Mouse (Mus musculus): ENCODE results near the gene Ccl17. TPM values are rescaled to one million over a fixed set of nuclear protein-coding genes. Genes with fewer than 3 reads are reported as not detected.

Ccl17 gene
- 0.31 TPM in 1 of 2 replicates, not detected in the other for polyA plus RNA-seq (2015; fragmentation: Nextera tagmentation; extraction: Ambion mirVana)

DNA sequence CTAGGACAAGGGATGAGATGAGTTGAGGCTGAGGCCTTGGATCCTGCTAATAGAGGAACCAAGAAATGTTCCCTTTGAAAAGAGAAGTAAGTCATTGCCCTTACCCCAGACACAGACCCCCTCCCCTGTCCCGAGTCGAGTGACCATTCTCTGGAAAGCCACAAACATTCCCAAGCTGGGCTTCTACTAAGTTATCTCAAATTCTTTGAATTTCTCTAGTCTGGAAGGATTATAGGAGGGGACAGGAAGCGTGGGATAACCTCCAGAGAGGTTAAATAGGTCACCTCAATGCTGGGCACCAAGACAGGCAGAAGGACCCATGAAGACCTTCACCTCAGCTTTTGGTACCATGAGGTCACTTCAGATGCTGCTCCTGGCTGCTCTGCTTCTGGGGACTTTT lies at the start of gene Ccl17:
Ccl17 (plus strand) TSS at position 301 of the 400 bp plus-strand sequence.
- WGBS (ENCODE audit: insufficient replicate concordance) = 39% methylated on average over 3 of the region's 3 CpGs
- TF ChIP-seq EP300 (IDR thresholded peaks at IDR 0.05; ENCODE audit: low read depth) (no peak), CTCF (IDR thresholded peaks at IDR 0.05; ENCODE audit: low read depth) (no peak)
- H3K36me3 ChIP-seq (replicated peaks; ENCODE audit: insufficient read depth, low read length) = no peaks in the 10 kb centered on the region
- no peaks in the 10 kb centered on the region for H3K27me3 ChIP-seq (ENCODE audit: insufficient read depth, low read length)
- DNase-seq (no peak), ATAC-seq (no peak)
- H3K9me3 ChIP-seq (ENCODE audit: low read length) = no peaks in the 10 kb centered on the region
- H3K27ac ChIP-seq (ENCODE audit: low read depth) = no peak within 1 kb of the TSS
- 0 out of 2 replicates have a peak, but pooled peaks cover 2% of the 10 kb centered on the region for H3K4me1 ChIP-seq (ENCODE audit: insufficient read depth)
- H3K9ac ChIP-seq (replicated peaks) = no peak within 1 kb of the TSS
- H3K4me3 ChIP-seq (ENCODE audit: low read depth, low read length) = no peak within 1 kb of the TSS
- no peak within 1 kb of the TSS for H3K4me2 ChIP-seq (ENCODE audit: low read depth, low read length)

GRCm38 (mm10) chr8:94767035-94767434 lies 43.2 kb upstream of the Ccl17 start:
- DNase-seq (no peak), ATAC-seq (no peak)
- Histone ChIP-seq H3K36me3 (replicated peaks; ENCODE audit: insufficient read depth, low read length) (no peaks in the 10 kb centered on the region), H3K4me2 (ENCODE audit: low read depth, low read length) (no peak overlapping the region), H3K4me1 (ENCODE audit: insufficient read depth) (peaks cover 8% of the 10 kb centered on the region), H3K4me3 (ENCODE audit: low read depth, low read length) (no peak overlapping the region), H3K27ac (ENCODE audit: low read depth) (no peak overlapping the region), H3K27me3 (ENCODE audit: insufficient read depth, low read length) (peaks cover 26% of the 10 kb centered on the region), H3K9me3 (ENCODE audit: low read length) (no peaks in the 10 kb centered on the region), H3K9ac (replicated peaks) (no peak overlapping the region)
- 62% methylated on average over 9 of the region's 9 CpGs for WGBS (ENCODE audit: insufficient replicate concordance)
- TF ChIP-seq EP300 (IDR thresholded peaks at IDR 0.05; ENCODE audit: low read depth) (peak; percentile 33; the same call in 1 of the 2 replicates), CTCF (IDR thresholded peaks at IDR 0.05; ENCODE audit: low read depth) (no peak)

GRCm38 (mm10) chr8:94770945-94771344 lies 39.3 kb upstream of the Ccl17 start:
- Histone ChIP-seq H3K4me3 (ENCODE audit: low read depth, low read length) (no peak overlapping the region), H3K36me3 (replicated peaks; ENCODE audit: insufficient read depth, low read length) (no peaks in the 10 kb centered on the region), H3K4me2 (ENCODE audit: low read depth, low read length) (no peak overlapping the region), H3K27ac (ENCODE audit: low read depth) (no peak overlapping the region), H3K27me3 (ENCODE audit: insufficient read depth, low read length) (peaks cover 62% of the 10 kb centered on the region), H3K9me3 (ENCODE audit: low read length) (no peaks in the 10 kb centered on the region), H3K4me1 (ENCODE audit: insufficient read depth) (peaks cover 14% of the 10 kb centered on the region), H3K9ac (replicated peaks) (no peak overlapping the region)
- TF ChIP-seq EP300 (IDR thresholded peaks at IDR 0.05; ENCODE audit: low read depth) (peak; percentile 61), CTCF (IDR thresholded peaks at IDR 0.05; ENCODE audit: low read depth) (no peak)
- 43% methylated on average over 6 of the region's 6 CpGs for WGBS (ENCODE audit: insufficient replicate concordance)
- ATAC-seq = peak; percentile 51; the same call in 1 of the 2 replicates
- DNase-seq = no peak

DNA sequence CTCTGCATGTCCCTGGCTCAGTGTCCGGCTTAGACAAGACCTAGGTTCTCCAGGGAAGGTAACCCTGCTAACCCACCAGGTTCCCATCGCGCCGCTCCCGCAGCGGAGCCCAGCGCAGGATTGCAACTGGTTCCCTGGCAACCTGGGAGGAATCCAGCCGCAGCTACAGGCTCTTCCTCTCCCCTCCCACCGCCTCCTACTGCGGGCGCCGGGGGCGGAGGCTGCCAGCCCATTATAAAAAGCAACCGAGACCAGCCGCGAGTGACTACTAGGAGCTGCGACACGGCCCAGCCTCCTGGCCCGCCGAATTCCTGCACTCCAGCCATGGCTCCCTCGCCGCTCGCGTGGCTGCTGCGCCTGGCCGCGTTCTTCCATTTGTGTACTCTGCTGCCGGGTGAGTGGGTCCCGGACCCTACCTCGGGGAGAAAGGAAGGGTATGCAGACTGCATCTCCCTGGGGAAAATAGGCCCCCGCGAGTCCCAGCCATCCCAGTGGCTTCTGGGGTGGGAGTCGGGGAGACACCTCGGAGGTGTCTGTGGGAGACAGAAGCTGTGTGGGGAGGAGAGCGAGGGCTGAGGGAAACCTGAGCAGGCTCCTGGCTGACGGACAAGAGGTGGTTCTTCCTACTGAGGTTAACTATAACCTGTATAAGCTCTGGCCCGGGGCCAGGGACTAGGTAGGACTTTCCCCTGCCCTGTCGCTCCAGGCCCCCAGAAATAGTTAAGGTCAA lies 38.1 kb upstream of the Ccl17 start, which contains the start of gene Cx3cl1:
Cx3cl1 (plus strand) TSS at position 69 of the 730 bp plus-strand sequence.
- Histone ChIP-seq H3K9ac (replicated peaks) (peak within 1 kb of the TSS; percentile 44), H3K27ac (ENCODE audit: low read depth) (no peak within 1 kb of the TSS), H3K4me2 (ENCODE audit: low read depth, low read length) (peak within 1 kb of the TSS; percentile 74), H3K4me1 (ENCODE audit: insufficient read depth) (peaks cover 14% of the 10 kb centered on the region), H3K9me3 (ENCODE audit: low read length) (no peaks in the 10 kb centered on the region), H3K4me3 (ENCODE audit: low read depth, low read length) (peak within 1 kb of the TSS; percentile 40), H3K27me3 (ENCODE audit: insufficient read depth, low read length) (peaks cover 66% of the 10 kb centered on the region), H3K36me3 (replicated peaks; ENCODE audit: insufficient read depth, low read length) (no peaks in the 10 kb centered on the region)
- no peak for TF ChIP-seq CTCF (IDR thresholded peaks at IDR 0.05; ENCODE audit: low read depth)
- no peak for TF ChIP-seq EP300 (IDR thresholded peaks at IDR 0.05; ENCODE audit: low read depth)
- DNase-seq = peak; percentile 54
- 2% methylated on average over 38 of the region's 38 CpGs for WGBS (ENCODE audit: insufficient replicate concordance)
- ATAC-seq = peak; percentile 56

- Histone ChIP-seq H3K4me2 (ENCODE audit: low read depth, low read length) (no peak overlapping the region), H3K36me3 (replicated peaks; ENCODE audit: insufficient read depth, low read length) (no peaks in the 10 kb centered on the region), H3K9me3 (ENCODE audit: low read length) (no peaks in the 10 kb centered on the region), H3K27ac (ENCODE audit: low read depth) (no peak overlapping the region), H3K4me3 (ENCODE audit: low read depth, low read length) (no peak overlapping the region), H3K4me1 (ENCODE audit: insufficient read depth) (peaks cover 15% of the 10 kb centered on the region), H3K9ac (replicated peaks) (no peak overlapping the region), H3K27me3 (ENCODE audit: insufficient read depth, low read length) (peaks cover 66% of the 10 kb centered on the region)
- TF ChIP-seq CTCF (IDR thresholded peaks at IDR 0.05; ENCODE audit: low read depth) (no peak), EP300 (IDR thresholded peaks at IDR 0.05; ENCODE audit: low read depth) (no peak)
- WGBS (ENCODE audit: insufficient replicate concordance) = 65% methylated on average over 6 of the region's 6 CpGs
- ATAC-seq (no peak), DNase-seq (no peak)
Observed at GRCm38 (mm10) chr8:94773048-94773447, 37.2 kb upstream of the Ccl17 start.

DNA sequence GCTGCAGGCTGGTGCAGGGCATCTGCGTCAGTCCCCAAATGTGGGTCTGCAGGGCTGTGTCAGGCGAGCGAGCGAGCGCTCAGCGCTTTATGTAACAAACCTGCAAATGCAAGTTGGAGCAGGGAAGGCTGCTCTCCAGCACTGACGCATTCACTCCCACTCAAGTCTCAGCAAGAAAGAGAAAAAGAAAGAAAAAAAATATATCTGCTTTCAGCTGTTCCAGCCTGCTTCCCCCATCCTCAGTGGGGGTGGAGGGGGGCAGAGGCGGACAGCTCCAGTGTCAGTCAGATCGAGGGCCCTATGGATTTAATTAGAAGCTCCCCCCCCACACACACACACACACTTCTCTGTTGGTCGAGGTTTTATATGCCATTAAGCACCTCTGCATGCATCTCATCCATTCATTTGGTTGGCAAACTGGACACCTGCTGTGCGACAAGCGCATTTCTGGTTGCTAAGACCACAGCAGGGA lies 36.5 kb upstream of the Ccl17 start:
- H3K4me3 ChIP-seq (ENCODE audit: low read depth, low read length) = no peak overlapping the region
- TF ChIP-seq EP300 (IDR thresholded peaks at IDR 0.05; ENCODE audit: low read depth) (no peak), CTCF (IDR thresholded peaks at IDR 0.05; ENCODE audit: low read depth) (no peak)
- DNase-seq = no peak
- no peak overlapping the region for H3K4me2 ChIP-seq (ENCODE audit: low read depth, low read length)
- H3K4me1 ChIP-seq (ENCODE audit: insufficient read depth) = peaks cover 22% of the 10 kb centered on the region
- H3K36me3 ChIP-seq (replicated peaks; ENCODE audit: insufficient read depth, low read length) = no peaks in the 10 kb centered on the region
- H3K9me3 ChIP-seq (ENCODE audit: low read length) = no peaks in the 10 kb centered on the region
- H3K27ac ChIP-seq (ENCODE audit: low read depth) = no peak overlapping the region
- H3K27me3 ChIP-seq (ENCODE audit: insufficient read depth, low read length) = peaks cover 66% of the 10 kb centered on the region
- 62% methylated on average over 12 of the region's 12 CpGs for WGBS (ENCODE audit: insufficient replicate concordance)
- ATAC-seq = no peak
- H3K9ac ChIP-seq (replicated peaks) = no peak overlapping the region

Measured in liver, postnatal 0 days (tissue).